12 mouse cellular contexts compared by ENCODE assay signal in genomic region chr6:54197821-54198412, GRCm38 (mm10).
"Had no signal": no experiment of that assay in that cellular context is flagged by ENCODE, and none has a peak within 500 bp of the region (broad histone marks: within the 10 kb centered on the region; RNA-seq: fewer than 3 reads in every experiment).

No protein-coding gene starts in this region.

- H3K4me2 ChIP-seq: liver, embryonic 11.5 days; liver, embryonic 15.5 days; midbrain, embryonic 13.5 days; neural tube, embryonic 12.5 days had no signal

- H3K36me3 ChIP-seq: limb, embryonic 10.5 days; liver, embryonic 15.5 days; midbrain, embryonic 13.5 days; neural tube, embryonic 12.5 days had no signal

- H3K9me3 ChIP-seq: limb, embryonic 10.5 days; liver, embryonic 15.5 days; midbrain, embryonic 13.5 days; neural tube, embryonic 12.5 days had no signal

- H3K27ac ChIP-seq: left cerebral cortex, adult 2 months; limb, embryonic 10.5 days; liver, embryonic 15.5 days; midbrain, embryonic 13.5 days; neural tube, embryonic 12.5 days had no signal

- H3K4me3 ChIP-seq: left cerebral cortex, adult 2 months; limb, embryonic 10.5 days; liver, embryonic 15.5 days; midbrain, embryonic 13.5 days; neural tube, embryonic 12.5 days had no signal

- H3K27me3 ChIP-seq: liver, embryonic 15.5 days; neural tube, embryonic 12.5 days had no signal

- DNase-seq: kidney, postnatal 25 days; lung, adult 2 months; lung, postnatal 36 days; right cerebral cortex, postnatal 14 days; thymus, postnatal 36 days had no signal

- ATAC-seq: lung, postnatal 0 days; midbrain, embryonic 13.5 days had no signal

- H3K9ac ChIP-seq: liver, embryonic 15.5 days; midbrain, embryonic 13.5 days; neural tube, embryonic 12.5 days had no signal
